Mouse (Mus musculus): ENCODE results near the gene Med24. TPM values are rescaled to one million over a fixed set of nuclear protein-coding genes. Genes with fewer than 3 reads are reported as not detected.

Med24 gene
- polyA plus RNA-seq, 1 experiment from 2014 or later, result 61.0 TPM

GRCm38 (mm10) chr11:98748506-98749416, 19.5 kb upstream of the Med24 start:
- Histone ChIP-seq H3K4me3 (no peak overlapping the region), H3K27ac (peak overlapping the region; percentile 84; the same call in 1 of the 2 replicates), H3K4me1 (peaks cover 98% of the 10 kb centered on the region), H3K27me3 (no peaks in the 10 kb centered on the region), H3K36me3 (peaks cover 7% of the 10 kb centered on the region), H3K9me3 (no peaks in the 10 kb centered on the region), H3K9ac (no peak overlapping the region), H3K4me2 (replicated peaks) (peak overlapping the region; percentile 59)
- WGBS, result 30% methylated on average over 15 of the region's 15 CpGs
- ATAC-seq (ENCODE audit: low FRiP score, low read depth), result no peak

- Histone ChIP-seq H3K4me3 (peak overlapping the region; percentile 5; the same call in 1 of the 2 replicates), H3K9me3 (no peaks in the 10 kb centered on the region), H3K4me1 (peaks cover 98% of the 10 kb centered on the region), H3K4me2 (replicated peaks) (peak overlapping the region; percentile 59), H3K27me3 (no peaks in the 10 kb centered on the region), H3K27ac (peak overlapping the region; percentile 84), H3K9ac (no peak overlapping the region), H3K36me3 (no peaks in the 10 kb centered on the region; the same call in 1 of the 2 replicates)
- ATAC-seq (ENCODE audit: low FRiP score, low read depth), result no peak
- WGBS, result 22% methylated on average over 6 of the region's 6 CpGs
Measured at GRCm38 (mm10) chr11:98747804-98748505, 18.7 kb upstream of the Med24 start.

GRCm38 (mm10) chr11:98746855-98747693, 17.8 kb upstream of the Med24 start:
- WGBS, result 7% methylated on average over 19 of the region's 19 CpGs
- Histone ChIP-seq H3K27ac (peak overlapping the region; percentile 69), H3K4me3 (peak overlapping the region; percentile 26), H3K9ac (peak overlapping the region; percentile 25; the same call in 1 of the 2 replicates), H3K36me3 (no peaks in the 10 kb centered on the region), H3K9me3 (no peaks in the 10 kb centered on the region), H3K4me1 (peaks cover 93% of the 10 kb centered on the region), H3K4me2 (replicated peaks) (peak overlapping the region; percentile 59), H3K27me3 (no peaks in the 10 kb centered on the region)
- peak; percentile 81 for ATAC-seq (ENCODE audit: low FRiP score, low read depth)

- Histone ChIP-seq H3K4me2 (replicated peaks) (peak overlapping the region; percentile 59), H3K27me3 (no peaks in the 10 kb centered on the region), H3K4me1 (peaks cover 87% of the 10 kb centered on the region), H3K9me3 (no peaks in the 10 kb centered on the region), H3K9ac (peak overlapping the region; percentile 25; the same call in 1 of the 2 replicates), H3K27ac (peak overlapping the region; percentile 69; the same call in 1 of the 2 replicates), H3K4me3 (no peak overlapping the region), H3K36me3 (no peaks in the 10 kb centered on the region)
- no peak for ATAC-seq (ENCODE audit: low FRiP score, low read depth)
- 40% methylated on average over 12 of the region's 12 CpGs for WGBS
Measured at GRCm38 (mm10) chr11:98745932-98746853, 17.0 kb upstream of the Med24 start.

- no peaks in the 10 kb centered on the region for H3K36me3 ChIP-seq
- H3K4me2 ChIP-seq (replicated peaks), result peak overlapping the region; percentile 86
- peak overlapping the region; percentile 92 for H3K4me3 ChIP-seq
- peaks cover 86% of the 10 kb centered on the region for H3K4me1 ChIP-seq
- H3K9ac ChIP-seq, result peak overlapping the region; percentile 54
- no peaks in the 10 kb centered on the region for H3K27me3 ChIP-seq
- peak overlapping the region; percentile 56; the same call in 1 of the 2 replicates for H3K27ac ChIP-seq
- ATAC-seq (ENCODE audit: low FRiP score, low read depth), result no peak
- WGBS, result 36% methylated on average over 7 of the region's 7 CpGs
- no peaks in the 10 kb centered on the region for H3K9me3 ChIP-seq
Measured at GRCm38 (mm10) chr11:98744456-98745019, 15.3 kb upstream of the Med24 start.

- peaks cover 78% of the 10 kb centered on the region for H3K4me1 ChIP-seq
- H3K27ac ChIP-seq, result peak overlapping the region; percentile 56; the same call in 1 of the 2 replicates
- H3K27me3 ChIP-seq, result no peaks in the 10 kb centered on the region
- no peak for ATAC-seq (ENCODE audit: low FRiP score, low read depth)
- H3K4me3 ChIP-seq, result peak overlapping the region; percentile 92
- 5% methylated on average over 9 of the region's 9 CpGs for WGBS
- no peaks in the 10 kb centered on the region for H3K36me3 ChIP-seq
- H3K9ac ChIP-seq, result peak overlapping the region; percentile 54
- peak overlapping the region; percentile 86 for H3K4me2 ChIP-seq (replicated peaks)
- H3K9me3 ChIP-seq, result no peaks in the 10 kb centered on the region
Measured at GRCm38 (mm10) chr11:98743655-98744345, 14.6 kb upstream of the Med24 start.

- Histone ChIP-seq H3K4me1 (peaks cover 67% of the 10 kb centered on the region), H3K9me3 (no peaks in the 10 kb centered on the region), H3K27ac (peak overlapping the region; percentile 84), H3K27me3 (no peaks in the 10 kb centered on the region), H3K9ac (peak overlapping the region; percentile 96), H3K4me2 (replicated peaks) (peak overlapping the region; percentile 86), H3K4me3 (peak overlapping the region; percentile 92), H3K36me3 (no peaks in the 10 kb centered on the region)
- WGBS, result 6% methylated on average over 21 of the region's 21 CpGs
- ATAC-seq (ENCODE audit: low FRiP score, low read depth), result no peak
Measured at GRCm38 (mm10) chr11:98742397-98743291, 13.4 kb upstream of the Med24 start.

GRCm38 (mm10) chr11:98741622-98742396, 12.6 kb upstream of the Med24 start:
- Histone ChIP-seq H3K4me3 (peak overlapping the region; percentile 92), H3K27me3 (no peaks in the 10 kb centered on the region), H3K4me1 (peaks cover 60% of the 10 kb centered on the region), H3K36me3 (no peaks in the 10 kb centered on the region), H3K9ac (peak overlapping the region; percentile 96), H3K27ac (peak overlapping the region; percentile 84), H3K4me2 (replicated peaks) (peak overlapping the region; percentile 86), H3K9me3 (no peaks in the 10 kb centered on the region)
- under 1% methylated on average over 62 of the region's 86 CpGs for WGBS
- ATAC-seq (ENCODE audit: low FRiP score, low read depth), result peak; percentile 82

- H3K36me3 ChIP-seq, result no peaks in the 10 kb centered on the region
- ATAC-seq (ENCODE audit: low FRiP score, low read depth), result no peak
- H3K27ac ChIP-seq, result peak overlapping the region; percentile 84
- H3K9me3 ChIP-seq, result no peaks in the 10 kb centered on the region
- peak overlapping the region; percentile 86 for H3K4me2 ChIP-seq (replicated peaks)
- peaks cover 53% of the 10 kb centered on the region for H3K4me1 ChIP-seq
- H3K9ac ChIP-seq, result peak overlapping the region; percentile 96
- WGBS, result under 1% methylated on average over 17 of the region's 17 CpGs
- peak overlapping the region; percentile 92 for H3K4me3 ChIP-seq
- no peaks in the 10 kb centered on the region for H3K27me3 ChIP-seq
Measured at GRCm38 (mm10) chr11:98741051-98741620, 11.9 kb upstream of the Med24 start.

Measured in limb, embryonic 13.5 days (tissue).